Mouse (Mus musculus) c-Kit-positive CD71-positive TER-119-negative erythroid progenitor cells, embryonic 14.5 days (primary cell): Measurements from ENCODE around the gene Tdrd12.
"Not testable (repeated sequence)": the region's sequence is repeated elsewhere in the genome, so short reads cannot be mapped to it uniquely, and the experiment has no call there.

Experiments
- DNase-seq: peaks from one replicate; pipeline ENCODE4 v3.0.0-alpha.2; 2013; ENCODE audit warnings: low read depth

Gene Tdrd12

DNA sequence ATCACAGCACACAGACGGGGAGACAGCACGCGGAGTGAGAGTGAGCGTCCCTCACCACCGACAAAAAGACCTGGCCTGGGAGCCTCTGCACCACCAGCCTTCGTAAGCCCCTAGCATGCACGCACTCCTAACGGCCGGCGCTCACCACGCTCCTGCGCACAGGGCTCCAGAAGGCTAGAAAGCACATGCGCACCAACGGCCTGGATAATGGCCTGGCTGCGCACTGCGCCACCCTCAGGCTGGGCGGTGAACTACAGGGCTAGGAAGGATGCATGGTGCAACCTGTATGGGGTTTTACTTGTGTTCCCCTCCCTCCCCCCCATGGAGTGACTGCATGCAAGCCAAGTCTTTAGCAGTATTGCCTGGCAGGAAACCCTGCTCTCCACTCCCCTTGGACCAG, at the start of gene Tdrd12:
Gene Tdrd12 (minus strand): TSS at position 184 of the 400 bp plus-strand sequence.
- DNase-seq = no peak

DNA sequence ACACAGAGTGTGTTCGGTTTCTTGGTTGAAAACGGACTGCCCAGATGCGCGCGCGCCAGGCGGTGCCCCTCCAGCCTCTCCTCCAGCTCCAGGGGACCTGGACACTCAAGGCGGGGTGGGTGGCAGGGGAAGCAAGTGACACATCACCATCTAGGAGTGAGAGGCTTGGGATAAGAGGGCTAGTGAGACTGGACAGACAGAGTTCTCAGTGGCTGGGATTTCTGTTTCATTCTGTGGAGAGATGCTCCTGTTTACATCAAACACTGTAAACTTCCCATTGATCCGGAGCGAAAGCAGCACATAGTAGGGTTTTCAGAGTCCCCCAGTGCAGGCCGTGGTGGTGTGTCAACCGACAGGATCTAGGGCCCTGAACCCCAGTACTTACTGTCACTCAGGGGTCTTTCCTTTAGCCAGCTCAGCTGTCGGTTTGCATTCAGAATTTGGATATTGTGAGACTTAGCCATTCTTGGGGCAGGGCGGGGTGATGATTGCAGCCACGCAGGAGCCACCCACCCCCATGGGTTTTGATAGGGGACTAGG, 49.4 kb upstream of the Tdrd12 start:
- no peak for DNase-seq

DNA sequence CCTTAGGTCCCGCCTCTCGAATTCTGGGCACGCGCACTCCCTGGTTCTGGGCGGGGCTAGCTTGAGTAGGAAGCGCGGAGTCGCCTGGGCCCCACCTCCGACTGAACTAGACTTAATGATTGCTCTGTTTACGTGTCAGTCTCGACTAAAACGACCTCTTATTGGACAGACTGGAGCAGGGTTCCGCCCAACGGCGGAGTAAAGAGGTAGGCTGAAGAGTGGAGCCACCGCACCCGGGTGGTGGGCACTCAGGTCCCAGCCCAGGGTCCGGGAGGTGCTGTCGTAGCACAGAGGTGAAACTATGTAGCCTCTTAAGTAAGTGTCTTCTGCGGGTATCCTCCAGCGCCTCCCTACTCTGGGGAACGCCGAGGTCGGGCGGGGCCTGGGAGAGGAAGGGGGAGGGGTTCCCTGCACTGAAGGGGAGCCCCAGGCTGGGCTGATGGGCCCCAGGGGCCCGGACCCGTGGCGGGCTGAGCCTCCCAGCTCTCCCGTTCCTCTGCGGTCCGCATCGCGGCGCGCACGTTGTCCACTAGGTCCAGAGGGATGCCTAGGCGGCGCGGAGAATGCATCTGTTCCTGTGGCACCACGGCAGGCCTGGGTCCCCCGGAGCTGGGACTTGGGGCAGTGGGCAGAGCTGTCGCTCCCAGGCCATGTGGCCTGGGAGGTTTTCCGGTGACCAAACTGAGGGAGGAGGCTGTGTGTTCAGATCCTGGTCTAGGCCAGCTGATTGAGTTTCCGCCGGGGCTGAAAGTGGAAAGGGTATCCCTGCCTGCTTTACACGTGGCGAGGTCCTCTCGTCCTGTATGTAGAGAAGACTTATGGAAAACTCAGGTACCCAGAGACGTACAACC, 48.7 kb upstream of the Tdrd12 start, which contains the start of gene Ankrd27:
Gene Ankrd27 (plus strand): TSS at position 190 of the 851 bp plus-strand sequence.
- peak; percentile 97 for DNase-seq

DNA sequence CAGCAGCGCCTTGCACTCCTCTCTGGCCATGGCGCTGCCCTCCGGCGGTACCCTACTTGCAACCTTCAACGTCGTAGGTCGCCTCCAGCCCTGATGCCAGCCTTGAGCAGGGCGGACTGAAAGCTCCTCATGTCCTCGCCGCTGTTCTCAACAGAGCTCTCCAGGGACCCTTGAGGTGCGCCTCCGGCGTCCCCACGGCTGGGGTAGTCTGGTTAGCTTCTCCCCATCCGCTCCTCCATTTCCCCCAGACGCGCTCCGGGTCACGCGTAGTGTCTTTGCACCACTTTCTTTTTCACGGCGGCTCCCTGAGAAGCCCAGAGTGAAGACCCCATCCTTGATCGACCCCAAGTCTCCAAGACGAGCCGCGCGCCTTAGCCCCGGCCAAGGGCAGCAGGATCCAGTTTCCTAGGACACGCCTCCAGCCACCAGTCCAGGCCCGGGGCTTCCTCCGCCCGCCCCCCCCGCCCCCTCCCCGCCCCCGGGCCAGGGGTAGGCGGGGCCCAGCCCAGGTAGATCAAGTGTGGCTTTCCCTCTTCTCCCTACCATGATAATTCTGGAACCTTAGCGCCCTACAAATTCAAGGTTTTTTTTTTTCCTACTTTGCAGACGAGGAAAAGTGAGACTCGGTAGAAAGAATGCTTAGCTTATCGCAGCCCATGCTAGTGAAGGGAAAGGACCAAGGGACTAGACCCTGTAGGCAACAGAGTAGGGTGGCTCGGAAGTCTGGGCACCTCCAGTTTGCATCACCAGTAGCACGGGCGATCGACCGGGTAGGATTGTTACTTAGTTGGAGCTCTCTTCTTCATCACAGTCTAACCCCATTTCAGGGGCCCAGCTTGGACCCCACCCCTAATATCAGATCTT, 47.9 kb upstream of the Tdrd12 start, which contains the start of gene Rgs9bp:
Gene Rgs9bp (minus strand): TSS at position 392 of the 864 bp plus-strand sequence.
- no peak for DNase-seq

DNA sequence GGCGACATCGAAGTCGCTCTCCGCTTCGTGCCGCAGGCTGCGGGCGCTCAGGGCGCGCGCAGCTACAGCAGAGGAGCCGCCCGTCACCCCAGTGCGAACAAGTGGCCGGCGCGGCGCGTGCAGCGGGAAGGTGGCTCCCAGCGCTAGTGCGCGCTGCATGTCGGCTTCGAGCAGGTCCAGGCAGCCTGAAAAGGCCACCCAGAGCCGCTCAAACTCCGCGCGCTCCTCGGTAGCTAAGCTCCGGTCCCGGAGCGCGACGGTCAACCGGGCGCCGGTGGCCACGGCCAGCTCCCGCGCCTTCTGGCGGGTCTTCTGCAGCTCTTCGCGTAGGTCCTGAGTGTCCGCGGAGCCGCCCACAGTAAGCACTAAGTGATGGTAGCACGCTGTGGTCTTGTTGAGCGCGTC, 47.2 kb upstream of the Tdrd12 start:
- DNase-seq = no peak

DNA sequence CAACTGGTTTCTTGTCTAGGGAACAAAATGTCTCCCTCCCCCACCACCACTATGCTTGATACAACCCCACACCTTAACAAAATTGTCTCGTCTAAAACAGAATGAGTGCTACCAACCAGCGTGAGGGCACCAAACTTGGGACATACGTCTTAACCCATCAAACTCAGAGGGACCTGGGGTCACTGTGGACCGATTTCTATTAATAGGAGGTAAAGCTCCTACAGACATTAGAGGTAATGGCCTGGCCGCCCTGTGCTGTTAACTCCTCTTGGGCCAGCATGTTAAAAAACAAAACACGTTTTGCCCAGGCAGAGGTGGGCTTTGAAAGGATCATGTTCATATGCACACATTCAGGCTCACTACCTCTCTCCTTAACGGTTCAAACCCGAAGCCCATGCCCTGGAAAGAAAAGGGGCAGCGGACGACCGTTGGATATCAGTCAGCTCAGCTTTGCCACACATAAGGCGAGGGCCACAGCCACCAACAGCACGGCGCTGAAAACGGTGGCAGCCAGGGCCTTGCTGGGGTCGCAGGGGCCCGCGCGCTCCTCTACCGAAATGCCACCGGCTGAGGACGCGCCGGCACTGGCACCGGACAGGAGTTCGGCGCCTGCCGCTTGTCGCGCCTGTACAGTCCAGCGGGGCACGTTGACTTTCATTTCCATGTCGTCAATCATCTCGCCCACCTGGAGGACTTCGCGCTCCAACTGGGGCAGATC, 46.7 kb upstream of the Tdrd12 start:
- DNase-seq = no peak

DNA sequence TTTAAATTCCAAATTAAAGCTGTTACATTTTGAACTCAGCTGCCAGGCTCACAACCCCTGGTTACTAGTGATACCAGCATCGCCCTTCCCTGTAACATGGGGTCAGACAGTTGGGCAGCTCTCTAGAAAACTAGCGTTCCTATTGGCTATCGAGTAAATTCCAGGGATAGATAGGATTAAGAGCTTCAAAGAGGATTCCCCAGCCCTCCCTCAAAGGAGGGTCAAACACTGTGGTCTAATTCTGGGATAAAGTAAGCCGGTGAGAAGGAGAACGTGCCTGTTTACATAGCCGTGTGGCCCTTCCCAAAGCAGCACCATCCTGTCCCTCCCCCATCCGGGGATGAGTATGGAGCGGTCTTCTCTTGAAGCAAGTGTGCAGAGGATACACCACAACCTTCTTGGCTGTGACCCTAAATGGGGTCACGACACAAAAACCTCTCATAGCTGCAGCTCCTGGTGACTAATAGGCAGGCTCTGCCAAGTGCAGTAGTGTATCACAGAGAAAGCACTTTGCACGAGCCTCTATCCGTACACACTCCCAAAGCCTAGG, 46.0 kb upstream of the Tdrd12 start:
- DNase-seq = no peak

DNA sequence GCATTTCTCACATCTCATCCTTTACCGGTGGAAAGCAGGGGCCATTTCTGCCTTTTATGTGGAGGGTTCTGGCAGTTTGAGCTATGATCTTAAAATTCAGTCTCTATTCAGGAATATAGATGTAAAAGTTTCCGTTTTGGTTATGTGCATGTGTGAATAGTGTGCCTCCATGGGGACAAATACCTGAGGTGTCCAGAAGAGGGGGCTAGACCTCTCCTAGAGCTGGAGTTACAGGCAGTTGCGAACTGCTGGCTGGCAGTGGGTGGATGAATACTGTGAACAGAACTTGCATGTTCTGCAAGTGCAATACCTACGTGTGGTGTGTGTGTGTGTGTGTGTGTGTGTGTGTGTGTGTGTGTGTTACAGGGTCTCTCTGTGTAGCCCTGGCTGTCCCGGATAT, 45.2 kb upstream of the Tdrd12 start:
- DNase-seq = no peak

DNA sequence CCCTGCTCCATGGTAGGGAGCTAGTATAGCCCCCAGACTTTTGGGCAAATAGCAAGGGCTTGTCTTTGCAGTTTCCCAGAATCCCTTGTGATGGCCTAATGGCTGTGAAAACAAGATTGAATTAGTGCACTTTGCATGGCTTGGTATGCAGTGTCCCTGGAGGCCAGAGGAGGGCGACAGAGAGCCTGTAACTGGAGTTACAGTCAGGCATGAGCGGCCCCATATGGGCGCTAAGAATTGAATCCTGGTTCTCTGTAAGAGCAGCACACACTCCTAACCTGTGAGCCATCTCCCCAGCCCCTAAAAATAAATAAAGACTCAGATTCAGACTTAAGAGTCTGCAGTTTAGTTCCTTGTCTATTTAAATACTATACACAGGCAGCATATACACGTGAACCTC, 42.3 kb upstream of the Tdrd12 start:
- DNase-seq = no peak

DNA sequence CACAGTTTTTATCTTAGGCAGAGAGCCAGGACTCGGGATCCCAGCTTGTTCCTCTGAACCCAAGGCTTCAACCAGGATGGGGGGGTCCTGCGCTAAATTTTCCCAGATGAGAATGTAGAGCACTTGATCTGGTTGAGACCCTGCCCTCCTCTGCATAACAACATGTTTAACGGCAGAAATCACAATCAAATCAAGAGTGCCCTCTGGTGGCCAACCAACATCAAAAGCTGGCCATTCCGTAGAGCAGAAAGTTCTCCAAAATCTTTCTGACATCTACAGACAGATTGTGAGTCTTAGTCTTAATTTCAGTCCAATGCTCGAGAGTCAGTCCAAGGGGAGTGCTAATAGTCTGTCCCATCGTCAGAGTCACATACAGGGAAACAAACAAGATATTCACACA, 33.3 kb upstream of the Tdrd12 start:
- DNase-seq = not testable (repeated sequence)

DNA sequence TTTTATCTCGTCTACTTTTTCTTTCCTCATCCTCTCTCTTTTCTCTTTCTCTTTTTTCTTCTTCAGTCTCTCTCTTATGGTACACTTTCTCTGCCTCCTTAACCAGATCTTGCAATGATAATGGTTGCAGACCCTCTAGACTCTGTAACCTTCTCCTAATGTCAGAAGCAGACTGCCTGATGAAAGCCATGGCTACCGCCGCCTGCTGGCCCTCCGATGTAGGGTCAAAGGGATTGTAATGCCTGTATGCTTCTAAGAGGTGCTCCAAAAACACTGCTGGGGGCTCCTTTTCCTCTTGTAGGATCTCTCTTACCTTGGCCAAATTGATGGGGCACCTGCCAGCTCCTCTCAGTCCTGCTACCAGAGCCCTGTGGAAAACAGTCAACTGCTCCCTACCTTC, 32.2 kb upstream of the Tdrd12 start:
- not testable (repeated sequence) for DNase-seq

DNA sequence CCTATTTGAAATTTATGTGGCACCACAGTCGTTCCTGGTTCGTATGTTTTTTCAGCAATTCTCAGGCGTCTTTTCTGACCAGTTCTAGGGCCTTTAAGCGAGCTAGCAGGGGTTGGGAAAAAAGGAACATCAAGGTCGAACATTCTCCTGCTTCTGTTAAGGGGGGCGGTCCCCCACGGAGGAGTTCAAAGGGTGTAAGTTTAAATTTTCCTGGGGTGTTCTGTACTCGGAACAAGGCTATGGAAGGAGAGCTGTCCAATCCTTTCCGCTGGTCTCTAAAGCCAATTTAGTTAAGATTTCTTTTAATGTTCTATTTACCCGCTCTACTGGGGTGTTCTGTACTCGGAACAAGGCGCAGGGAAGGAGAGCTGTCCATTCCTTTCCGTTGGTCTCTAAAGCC, 28.4 kb upstream of the Tdrd12 start:
- DNase-seq = not testable (repeated sequence)

DNA sequence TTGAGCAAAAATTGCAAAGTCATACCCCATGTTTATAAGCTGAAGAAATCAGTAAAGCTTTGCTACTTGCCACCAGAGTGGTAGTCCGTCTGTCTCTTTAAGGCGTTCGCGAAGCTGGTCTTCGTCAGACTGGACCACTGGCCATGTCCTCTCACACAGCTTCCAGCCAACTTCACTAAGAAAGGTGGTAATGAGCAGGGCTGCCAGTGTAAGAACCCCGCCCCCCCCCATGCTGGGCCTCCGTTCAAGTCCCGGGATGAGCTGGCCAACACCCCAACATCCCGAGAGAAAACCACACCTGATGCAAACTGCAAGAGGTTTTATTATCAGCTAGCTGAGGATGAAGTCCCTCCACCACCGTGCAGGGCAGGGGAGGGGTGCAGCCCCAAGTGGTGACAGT, 27.3 kb upstream of the Tdrd12 start:
- DNase-seq = not testable (repeated sequence)

DNA sequence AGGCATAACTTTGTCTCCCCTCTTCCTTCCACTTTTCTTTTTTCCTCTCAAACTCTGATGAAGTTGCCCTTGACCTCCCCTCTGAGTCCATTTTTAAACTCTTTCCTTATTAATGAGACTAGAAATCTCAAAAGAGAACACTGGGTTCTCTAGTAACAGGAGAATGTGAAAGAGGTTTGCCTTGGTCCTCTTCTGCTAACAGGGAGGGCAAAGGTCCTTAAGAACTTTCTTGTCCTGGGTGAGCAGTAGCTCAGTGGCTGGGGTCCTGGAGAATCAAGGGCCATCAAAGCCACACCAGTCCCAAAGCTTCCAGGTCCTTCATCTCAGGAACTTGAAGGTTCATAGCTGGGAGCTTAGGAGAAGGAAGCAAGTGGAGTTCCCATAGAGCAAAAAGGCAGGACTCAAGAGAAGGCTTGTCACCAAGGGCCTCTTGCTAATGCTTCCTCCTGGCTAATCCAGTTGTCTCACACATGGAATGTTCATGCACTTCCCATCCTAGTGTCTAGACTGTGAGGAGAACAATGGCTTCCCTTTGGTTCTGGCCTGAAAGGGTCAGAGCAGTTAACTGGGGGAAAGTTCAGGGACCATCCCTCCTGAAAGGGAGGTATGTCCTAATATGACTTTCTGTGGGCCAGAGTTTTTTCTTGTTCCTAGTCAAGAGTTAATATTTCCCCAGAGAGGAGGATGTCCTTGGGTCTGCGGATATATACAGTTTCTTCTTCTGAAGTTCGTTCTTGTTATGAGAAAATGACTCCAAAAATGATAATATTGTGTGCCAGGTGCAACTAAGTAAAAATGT, 26.7 kb upstream of the Tdrd12 start:
- DNase-seq = no peak

DNA sequence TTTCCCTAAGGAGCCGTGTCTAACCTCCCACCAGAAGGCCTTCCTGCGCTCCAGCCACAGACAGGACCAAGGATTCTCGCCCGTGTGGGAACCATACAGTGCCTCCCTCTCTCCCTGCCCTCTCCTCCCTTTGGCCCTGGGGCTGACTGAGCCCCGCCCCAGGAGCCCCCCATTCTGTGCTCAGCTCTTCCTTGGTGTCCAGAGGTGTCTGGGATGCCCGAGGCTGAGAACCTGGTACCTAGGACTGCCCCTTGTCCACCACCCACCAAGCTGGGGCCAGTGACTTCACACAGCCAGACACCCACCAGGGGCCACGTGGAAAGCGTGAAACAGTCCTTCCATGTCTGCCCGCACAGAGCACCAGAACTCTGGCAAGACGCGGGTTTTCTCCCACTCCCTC, 25.5 kb upstream of the Tdrd12 start:
- DNase-seq = no peak

DNA sequence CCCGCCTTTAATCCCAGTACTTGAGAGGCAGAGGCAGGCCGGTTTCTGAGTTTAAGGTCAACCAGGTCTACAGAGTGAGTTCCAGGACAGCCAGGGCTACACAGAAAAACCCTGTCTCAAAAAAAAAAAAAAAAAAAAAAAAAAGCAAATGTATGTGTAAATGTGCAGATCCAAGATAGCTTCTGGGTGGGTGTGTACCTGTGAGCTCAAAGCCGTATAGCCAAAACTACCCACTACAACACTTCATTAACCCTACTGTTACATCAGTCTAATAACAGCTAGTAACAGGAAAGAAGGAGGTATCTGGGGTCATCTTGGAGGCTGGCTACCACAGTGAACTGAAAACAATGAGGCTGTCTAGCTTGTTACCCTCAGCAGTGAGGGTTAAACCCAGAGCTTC, 22.3 kb upstream of the Tdrd12 start:
- DNase-seq = peak; percentile 67

DNA sequence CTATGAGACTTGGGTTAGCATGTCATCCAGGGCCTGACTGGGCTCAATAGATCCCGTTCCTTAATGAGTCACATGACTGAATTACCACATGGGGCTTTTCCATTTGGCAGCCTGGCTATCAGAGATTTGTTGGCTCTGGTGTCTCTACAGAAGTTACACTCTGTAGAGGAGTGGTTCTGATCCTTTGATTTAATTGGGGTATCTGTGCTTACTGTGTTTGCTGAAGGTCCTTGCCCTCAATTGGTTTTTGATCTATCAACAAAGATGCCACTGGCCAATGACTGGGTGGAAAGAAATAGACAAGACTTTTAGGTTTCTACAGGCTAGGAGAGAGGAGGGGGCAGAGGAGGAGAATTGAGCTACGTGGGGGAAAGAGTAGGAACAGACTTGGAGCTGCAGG, 21.1 kb upstream of the Tdrd12 start:
- DNase-seq = no peak

DNA sequence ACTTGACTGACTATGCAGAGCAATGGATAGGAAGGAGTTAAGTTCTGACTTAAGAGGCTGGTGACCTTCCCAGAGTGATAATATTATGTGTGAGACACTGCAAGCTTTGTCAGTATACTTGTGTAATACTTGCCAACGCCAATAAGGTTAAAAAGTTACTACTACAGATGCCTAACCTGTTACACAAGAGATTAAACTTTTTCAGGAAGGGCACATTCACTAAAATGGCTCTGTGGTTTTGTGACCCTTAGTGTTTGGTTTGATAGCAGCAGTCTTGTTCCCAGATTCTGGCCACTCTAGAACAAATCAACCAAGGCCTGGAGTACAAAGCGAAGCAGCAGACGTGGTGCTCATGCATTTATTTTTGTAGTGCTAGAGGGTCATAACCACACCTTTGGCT, 20.0 kb upstream of the Tdrd12 start:
- peak; percentile 63 for DNase-seq

DNA sequence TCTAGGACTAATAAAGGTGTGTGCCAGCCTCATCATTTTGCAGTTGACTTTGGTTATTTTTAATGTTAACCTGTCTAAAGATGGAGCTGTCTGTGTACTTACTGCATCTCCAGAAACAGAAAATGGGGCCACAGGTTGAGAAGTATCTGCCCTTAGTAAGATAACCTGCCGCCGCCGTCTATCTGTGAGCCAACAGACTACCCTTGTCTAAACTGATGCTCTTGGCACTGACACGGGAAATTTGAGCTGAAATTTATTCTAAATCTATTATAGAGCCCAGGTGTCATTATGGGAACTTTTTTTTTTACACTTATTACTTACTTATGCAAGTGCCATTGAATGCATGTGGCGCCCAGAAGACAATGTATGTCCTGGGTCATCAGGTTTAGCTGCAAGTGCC, 19.4 kb upstream of the Tdrd12 start:
- peak; percentile 76 for DNase-seq

DNA sequence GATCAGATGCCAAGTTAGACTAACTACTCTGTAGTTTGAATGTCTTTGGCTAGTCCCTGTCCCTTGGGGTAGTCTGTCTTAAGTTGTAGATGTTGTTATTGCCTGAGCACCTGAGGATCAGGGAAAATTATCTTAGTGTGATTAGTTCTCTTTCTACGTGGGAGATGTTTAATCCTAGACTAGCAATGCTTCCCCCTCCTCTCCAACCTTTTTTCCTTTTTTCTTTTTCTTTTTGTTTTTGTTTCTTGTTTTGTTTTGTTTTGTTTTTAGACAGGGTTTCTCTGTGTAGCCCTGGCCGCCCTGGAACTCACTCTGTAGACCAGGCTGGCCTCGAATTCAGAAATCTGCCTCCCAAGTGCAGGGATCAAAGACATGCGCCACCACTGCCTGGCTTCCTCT, 18.7 kb upstream of the Tdrd12 start, which contains the start of gene Nudt19:
Gene Nudt19 (minus strand): TSS at position 100 of the 399 bp plus-strand sequence.
- DNase-seq = no peak
